Mouse (Mus musculus) forebrain, postnatal 0 days (tissue): ENCODE results near the gene Aif1. TPM values are rescaled to one million over a fixed set of nuclear protein-coding genes. Genes with fewer than 3 reads are reported as not detected.
A peak's percentile ranks its signal among the peaks of the same experiment; 100 is the strongest.

Experiments used
- ATAC-seq: fragments of 200-750 bp; cut with Nextera tagmentation; 2 replicates; pipeline ENCODE4 v1.8.0; 2017; ENCODE audit warnings: mild to moderate bottlenecking, moderate library complexity
- DNase-seq: peaks from one replicate; pipeline ENCODE4 v3.0.0-alpha.2; 2015
- H3K27ac ChIP-seq: fragments of 300-500 bp; sonication (generic); 2 replicates; pipeline ENCODE4 v1.5.1; 2014; ENCODE audit warnings: low read depth, mild to moderate bottlenecking, antibody characterized with exemption, low read length, moderate library complexity, mixed read lengths
- H3K27me3 ChIP-seq: fragments of 300-500 bp; sonication (generic); 2 replicates; pipeline ENCODE4 v1.6.1; 2014; ENCODE audit warnings: mild to moderate bottlenecking, low read length, mixed read lengths; ENCODE audit not compliant: insufficient read depth
- H3K36me3 ChIP-seq: fragments of 300-500 bp; sonication (generic); 2 replicates; pipeline ENCODE4 v1.6.1; 2014; ENCODE audit warnings: mild to moderate bottlenecking, moderate library complexity; ENCODE audit not compliant: insufficient read depth
- H3K4me1 ChIP-seq: fragments of 300-500 bp; sonication (generic); 2 replicates; pipeline ENCODE4 v1.6.1; 2014; ENCODE audit warnings: antibody characterized with exemption; ENCODE audit not compliant: insufficient read depth
- H3K4me2 ChIP-seq: fragments of 300-500 bp; sonication (generic); 2 replicates; pipeline ENCODE4 v1.6.1; 2014; ENCODE audit warnings: low read depth, mild to moderate bottlenecking, moderate library complexity
- H3K4me3 ChIP-seq: fragments of 300-500 bp; sonication (generic); 2 replicates; pipeline ENCODE4 v1.5.1; 2014; ENCODE audit warnings: low read depth, low read length, mixed read lengths
- H3K9ac ChIP-seq: fragments of 300-500 bp; sonication (generic); 2 replicates; pipeline ENCODE4 v1.6.1; 2014; ENCODE audit warnings: mild to moderate bottlenecking
- H3K9me3 ChIP-seq: fragments of 300-500 bp; sonication (generic); 2 replicates; pipeline ENCODE4 v1.6.1; 2016; ENCODE audit warnings: low read length
- CTCF ChIP-seq: sonication (generic); IDR thresholded peaks from 2 replicates; pipeline ENCODE4 v1.5.1; 2016; ENCODE audit warnings: antibody characterized with exemption, control low read depth, low read depth
- WGBS: fragments of 180-500 bp; shearing (Covaris S2); extraction: QIAGEN DNeasy Blood & Tissue Kit; methylation state at CpG from one replicate; pipeline ENCODE4 v1.1.7; 2014; 5-methylcytosine and 5-hydroxymethylcytosine counted together
- polyA plus RNA-seq: library from polyadenylated mRNA; unstranded; fragments of >200 nt; fragmentation: Nextera tagmentation; extraction: Ambion mirVana; gene quantifications from 2 replicates; pipeline ENCODE4 v1.2.1, GENCODE M21; 2015
- total RNA-seq: library from RNA; depleted of rRNA; stranded (reverse); fragments of >200 nt; gene quantifications from 2 replicates; pipeline ENCODE4 v1.2.3, GENCODE M21; 2014

Gene Aif1
- total and polyA plus RNA-seq, 2 experiments from 2014 or later = 1.9 to 8.4 TPM

DNA sequence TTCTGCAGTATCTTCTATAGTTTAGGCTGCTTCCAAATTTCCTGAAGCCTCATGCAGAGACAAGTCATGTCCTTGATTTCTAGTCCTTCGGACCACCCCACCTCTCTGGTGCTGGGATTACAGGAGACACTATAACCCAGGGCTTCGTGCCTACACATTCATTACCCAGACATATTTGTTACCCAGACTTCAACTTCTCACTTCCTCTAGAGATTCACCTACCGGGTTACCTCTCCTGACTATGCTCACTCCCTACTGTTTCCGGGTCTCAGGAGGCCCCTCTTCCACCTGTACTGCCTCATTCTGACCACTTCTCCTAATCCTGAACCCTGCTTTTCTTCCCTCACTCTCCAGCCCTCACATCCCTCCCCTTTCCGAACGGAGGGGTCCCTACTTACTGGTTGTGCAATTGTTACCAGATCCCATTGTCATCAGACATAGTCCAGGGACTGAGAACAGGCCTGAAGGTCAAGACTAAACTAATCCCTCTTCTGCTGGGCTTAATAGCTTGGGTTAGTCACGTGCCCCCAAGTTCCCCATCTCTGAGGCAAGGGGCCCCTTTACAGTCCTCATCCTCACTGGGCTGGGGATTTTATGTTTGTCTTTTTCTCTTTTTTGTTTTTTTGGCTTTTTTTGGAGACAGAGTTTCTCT is 12.2 kb upstream of the Aif1 start, which contains the start of gene Lst1:
Gene Lst1 (minus strand): TSS at position 481 of the 652 bp plus-strand sequence.
- no peaks in the 10 kb centered on the region for H3K27me3 ChIP-seq
- no peak within 1 kb of the TSS for H3K9ac ChIP-seq
- H3K4me2 ChIP-seq = no peak within 1 kb of the TSS
- H3K4me1 ChIP-seq = peaks cover 3% of the 10 kb centered on the region; the same call in 1 of the 2 replicates
- DNase-seq = no peak
- no peaks in the 10 kb centered on the region for H3K36me3 ChIP-seq
- 68% methylated on average over 7 of the region's 7 CpGs for WGBS
- H3K4me3 ChIP-seq = no peak within 1 kb of the TSS
- H3K9me3 ChIP-seq = no peaks in the 10 kb centered on the region
- H3K27ac ChIP-seq = no peak within 1 kb of the TSS
- ATAC-seq = no peak
- TF ChIP-seq CTCF = no peak

DNA sequence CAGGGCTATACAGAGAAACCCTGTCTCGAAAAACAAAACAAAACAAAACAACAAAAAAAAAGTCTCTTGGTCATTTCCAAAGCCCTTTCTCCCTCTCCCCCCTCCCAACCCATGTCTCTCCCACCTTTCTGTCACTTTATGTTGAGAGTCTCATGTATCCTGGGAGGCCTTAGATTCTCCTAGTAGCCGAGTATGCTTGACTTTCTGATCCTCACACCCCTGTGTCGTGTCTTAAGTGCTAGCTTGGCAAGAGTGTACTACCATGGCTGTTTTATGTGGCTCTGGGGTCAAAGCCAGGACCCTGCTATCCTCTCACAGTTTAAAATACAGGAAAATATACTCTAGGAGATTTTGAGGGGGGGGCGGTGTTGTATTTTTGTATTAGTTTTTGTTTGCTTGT is 11.5 kb upstream of the Aif1 start:
- WGBS = 73% methylated on average over 4 of the region's 4 CpGs
- Histone ChIP-seq H3K4me3 (no peak overlapping the region), H3K27me3 (no peaks in the 10 kb centered on the region), H3K9ac (no peak overlapping the region), H3K4me1 (peaks cover 3% of the 10 kb centered on the region; the same call in 1 of the 2 replicates), H3K27ac (no peak overlapping the region), H3K4me2 (peak overlapping the region; percentile 55; the same call in 1 of the 2 replicates), H3K36me3 (no peaks in the 10 kb centered on the region), H3K9me3 (no peaks in the 10 kb centered on the region)
- no peak for TF ChIP-seq CTCF
- DNase-seq (no peak), ATAC-seq (no peak)

GRCm38 (mm10) chr17:35186681-35187080 is 10.8 kb upstream of the Aif1 start:
- Histone ChIP-seq H3K27ac (peak overlapping the region; percentile 82), H3K9ac (peak overlapping the region; percentile 45; the same call in 1 of the 2 replicates), H3K4me3 (peak overlapping the region; percentile 39), H3K9me3 (no peaks in the 10 kb centered on the region), H3K4me1 (peaks cover 3% of the 10 kb centered on the region; the same call in 1 of the 2 replicates), H3K4me2 (peak overlapping the region; percentile 55), H3K27me3 (no peaks in the 10 kb centered on the region), H3K36me3 (no peaks in the 10 kb centered on the region)
- ATAC-seq (peak; percentile 57), DNase-seq (peak; percentile 48)
- 2% methylated on average over 4 of the region's 4 CpGs for WGBS
- TF ChIP-seq CTCF = no peak

GRCm38 (mm10) chr17:35185639-35186611 is 10.1 kb upstream of the Aif1 start:
- Histone ChIP-seq H3K9ac (peak overlapping the region; percentile 45; the same call in 1 of the 2 replicates), H3K4me1 (peaks cover 3% of the 10 kb centered on the region; the same call in 1 of the 2 replicates), H3K27me3 (no peaks in the 10 kb centered on the region), H3K4me3 (peak overlapping the region; percentile 39), H3K36me3 (no peaks in the 10 kb centered on the region), H3K4me2 (peak overlapping the region; percentile 55), H3K9me3 (no peaks in the 10 kb centered on the region), H3K27ac (peak overlapping the region; percentile 82)
- WGBS = 3% methylated on average over 18 of the region's 18 CpGs
- ATAC-seq = peak; percentile 76
- peak; percentile 55 for DNase-seq
- no peak for TF ChIP-seq CTCF

DNA sequence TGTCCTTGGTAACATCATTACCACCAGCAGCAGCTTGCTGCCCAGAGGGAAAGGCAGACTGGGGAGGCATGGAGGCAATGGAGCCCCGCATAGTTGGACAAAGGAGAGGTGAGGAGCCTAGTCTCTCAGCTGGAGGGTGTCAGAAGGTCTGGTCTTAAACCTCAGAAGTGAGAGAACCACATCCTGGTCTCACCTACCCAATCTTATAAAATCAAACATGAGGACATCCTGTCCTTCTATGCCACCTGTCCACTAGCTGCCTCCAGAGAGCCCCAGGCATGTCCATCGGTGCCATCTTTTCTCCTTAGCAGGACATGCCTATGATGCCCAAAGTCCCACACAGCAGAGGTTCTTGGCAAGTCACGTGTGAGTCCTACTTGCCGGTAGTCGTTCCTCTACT is 4.2 kb upstream of the Aif1 start:
- Histone ChIP-seq H3K4me2 (no peak overlapping the region), H3K4me1 (no peaks in the 10 kb centered on the region), H3K4me3 (no peak overlapping the region), H3K9me3 (no peaks in the 10 kb centered on the region), H3K36me3 (no peaks in the 10 kb centered on the region), H3K27ac (no peak overlapping the region), H3K27me3 (no peaks in the 10 kb centered on the region), H3K9ac (no peak overlapping the region)
- 87% methylated on average over 5 of the region's 5 CpGs for WGBS
- DNase-seq (no peak), ATAC-seq (no peak)
- TF ChIP-seq CTCF = no peak

GRCm38 (mm10) chr17:35178528-35178927 is 2.7 kb upstream of the Aif1 start:
- H3K4me3 ChIP-seq = no peak overlapping the region
- H3K4me2 ChIP-seq = no peak overlapping the region
- H3K4me1 ChIP-seq = no peaks in the 10 kb centered on the region
- H3K27me3 ChIP-seq = no peaks in the 10 kb centered on the region
- no peaks in the 10 kb centered on the region for H3K36me3 ChIP-seq
- H3K9ac ChIP-seq = no peak overlapping the region
- no peak overlapping the region for H3K27ac ChIP-seq
- DNase-seq = peak; percentile 67
- 13% methylated on average over 5 of the region's 5 CpGs for WGBS
- TF ChIP-seq CTCF = peak; percentile 77
- H3K9me3 ChIP-seq = no peaks in the 10 kb centered on the region
- ATAC-seq = 0 out of 2 replicates have a peak, but pooled peaks have one; percentile 51
